Mouse (Mus musculus) left cerebral cortex, adult 11 months (tissue): ENCODE results near the gene Col9a3.

Experiments
- DNase-seq: peaks from one replicate; pipeline ENCODE4 v3.0.0; 2022; ENCODE audit warnings: low spot score

Gene Col9a3

GRCm38 (mm10) chr2:180597490-180597889, at the start of gene Col9a3:
Gene Col9a3, plus strand, starts transcription at chr2:180597790.
- DNase-seq: no peak

- no peak for DNase-seq
Measured at GRCm38 (mm10) chr2:180552340-180552739, 45.2 kb upstream of the Col9a3 start.

GRCm38 (mm10) chr2:180555219-180555618, 42.4 kb upstream of the Col9a3 start:
- DNase-seq: no peak

- no peak for DNase-seq
Measured at GRCm38 (mm10) chr2:180556470-180556869, 41.1 kb upstream of the Col9a3 start.

- DNase-seq: no peak
Measured at GRCm38 (mm10) chr2:180560245-180560644, 37.3 kb upstream of the Col9a3 start.

- DNase-seq: no peak
Measured at GRCm38 (mm10) chr2:180562146-180562545, 35.4 kb upstream of the Col9a3 start.

GRCm38 (mm10) chr2:180563296-180563695, 34.3 kb upstream of the Col9a3 start:
- DNase-seq: no peak

- no peak for DNase-seq
Measured at GRCm38 (mm10) chr2:180563841-180564240, 33.7 kb upstream of the Col9a3 start.

GRCm38 (mm10) chr2:180566240-180566913, 31.2 kb upstream of the Col9a3 start:
- no peak for DNase-seq

GRCm38 (mm10) chr2:180569028-180569643, 28.5 kb upstream of the Col9a3 start:
- no peak for DNase-seq

- DNase-seq: no peak
Measured at GRCm38 (mm10) chr2:180576482-180576881, 21.1 kb upstream of the Col9a3 start.

- no peak for DNase-seq
Measured at GRCm38 (mm10) chr2:180578686-180579085, 18.9 kb upstream of the Col9a3 start.

- no peak for DNase-seq
Measured at GRCm38 (mm10) chr2:180581002-180581401, 16.6 kb upstream of the Col9a3 start, which contains the start of gene Mrgbp. Gene Mrgbp, plus strand, starts transcription at chr2:180581304.

- DNase-seq: peak; percentile 92
Measured at GRCm38 (mm10) chr2:180582481-180583153, 15.0 kb upstream of the Col9a3 start.

GRCm38 (mm10) chr2:180583154-180583507, 14.5 kb upstream of the Col9a3 start:
- DNase-seq: no peak

GRCm38 (mm10) chr2:180588736-180589122, 8.9 kb upstream of the Col9a3 start:
- DNase-seq: no peak

- peak; percentile 62 for DNase-seq
Measured at GRCm38 (mm10) chr2:180589123-180589831, 8.3 kb upstream of the Col9a3 start, which contains the start of gene Ogfr. Gene Ogfr, plus strand, starts transcription at chr2:180589245.

GRCm38 (mm10) chr2:180598157-180598705, 641 bp downstream of the Col9a3 start:
- DNase-seq: no peak

- no peak for DNase-seq
Measured at GRCm38 (mm10) chr2:180600569-180601021, 3.0 kb downstream of the Col9a3 start.

GRCm38 (mm10) chr2:180604781-180605180, 7.2 kb downstream of the Col9a3 start:
- DNase-seq: no peak

GRCm38 (mm10) chr2:180610283-180610682, 12.7 kb downstream of the Col9a3 start:
- no peak for DNase-seq

- DNase-seq: no peak
Measured at GRCm38 (mm10) chr2:180611882-180612281, 14.3 kb downstream of the Col9a3 start.
